Mouse (Mus musculus) gastrocnemius, postnatal 36 days (tissue): ENCODE results near the gene Rnf157. TPM values are rescaled to one million over a fixed set of nuclear protein-coding genes. Genes with fewer than 3 reads are reported as not detected.
"Not testable (repeated sequence)": the region's sequence is repeated elsewhere in the genome, so short reads cannot be mapped to it uniquely, and the experiment has no call there.

Experiments
- DNase-seq, 2 experiments: peaks; one replicate each; pipeline ENCODE4 v3.0.0; 2022
- intact Hi-C: fragments of 180-260 bp; cut with DNase I; formaldehyde crosslinking; loops from one replicate; pipeline ENCODE4 v1.15.1; 2025
- total RNA-seq, 2 experiments: library from RNA; stranded (reverse); gene quantifications; 2 replicates each; pipeline ENCODE4 v1.2.3; 2021

The Rnf157 gene
- total RNA-seq, 2 experiments from 2014 or later: 23.0 to 24.5 TPM

DNA sequence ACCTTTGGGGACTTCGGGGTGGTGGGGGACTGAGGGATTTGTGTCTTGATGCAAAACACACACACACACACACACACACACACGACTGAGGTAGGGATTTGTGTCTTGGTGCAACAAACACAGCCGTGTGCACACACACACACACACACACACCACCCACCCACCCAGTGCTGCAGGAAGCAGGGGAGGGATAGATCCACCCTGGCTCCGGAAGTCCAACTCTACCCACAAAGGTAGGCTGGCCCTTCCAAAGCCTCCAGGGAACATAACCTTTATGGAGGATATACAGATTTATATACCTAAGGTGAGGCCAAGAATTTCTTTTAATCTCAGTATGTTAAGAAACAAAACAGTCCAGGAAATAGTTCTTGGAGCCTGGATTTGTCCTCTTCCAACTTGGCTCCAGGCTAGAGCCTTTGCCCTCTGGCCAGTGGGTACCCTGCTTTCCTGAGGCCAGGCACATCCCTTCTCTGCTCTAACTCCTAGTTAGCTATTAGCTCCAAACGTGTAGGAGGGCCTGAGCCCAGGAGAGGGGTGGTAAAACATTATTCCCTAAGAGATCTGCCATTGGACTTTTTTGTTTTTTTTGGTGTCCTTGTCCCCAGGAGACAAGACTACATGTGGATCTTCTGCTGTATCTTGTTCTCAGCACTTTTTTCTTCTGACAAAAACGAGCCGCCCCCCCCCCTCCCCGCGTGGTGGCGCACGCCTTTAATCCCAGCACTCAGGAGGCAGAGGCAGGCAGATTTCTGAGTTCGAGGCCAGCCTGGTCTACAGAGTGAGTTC, 22.3 kb upstream of the Rnf157 start:
- no peak for DNase-seq
- intact Hi-C loops: loop anchor here (5.0 kb wide), 1 partner anchor 38 kb away; no protein-coding TSS in a partner anchor

DNA sequence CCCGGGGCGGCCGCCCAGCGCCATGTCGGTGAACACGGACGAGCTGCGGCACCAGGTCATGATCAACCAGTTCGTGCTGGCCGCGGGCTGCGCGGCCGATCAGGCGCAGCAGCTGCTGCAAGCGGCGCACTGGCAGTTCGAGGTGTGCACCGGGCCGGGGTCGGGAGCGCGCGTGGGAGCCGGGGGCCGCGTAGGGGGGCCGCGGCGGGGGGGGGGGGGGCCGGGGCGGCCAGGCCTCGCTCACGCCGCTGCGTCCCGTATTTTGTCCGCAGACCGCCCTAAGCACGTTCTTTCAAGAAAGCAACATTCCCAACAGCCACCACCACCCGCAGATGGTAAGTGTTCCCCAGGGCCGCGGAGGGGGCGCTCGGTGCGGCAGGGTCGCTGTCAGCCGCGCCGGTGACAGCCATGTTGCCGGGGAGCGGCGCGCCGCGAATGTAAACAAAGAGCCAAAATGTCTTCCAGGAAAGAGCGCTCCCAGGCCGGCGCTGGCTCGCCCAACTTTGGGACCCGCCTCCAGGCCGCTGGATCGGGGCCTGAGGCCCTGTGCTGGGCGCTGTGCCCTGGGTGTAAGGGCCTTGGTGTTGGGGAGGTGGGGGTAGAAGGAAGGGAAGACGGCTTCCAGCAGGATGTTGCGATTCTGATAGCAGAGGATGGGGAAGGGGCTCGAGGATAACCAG, 21.6 kb upstream of the Rnf157 start:
- peak; percentile 76 to 77 for DNase-seq
- intact Hi-C loops: loop anchor here (5.0 kb wide), 1 partner anchor 37 kb away; no protein-coding TSS in a partner anchor

DNA sequence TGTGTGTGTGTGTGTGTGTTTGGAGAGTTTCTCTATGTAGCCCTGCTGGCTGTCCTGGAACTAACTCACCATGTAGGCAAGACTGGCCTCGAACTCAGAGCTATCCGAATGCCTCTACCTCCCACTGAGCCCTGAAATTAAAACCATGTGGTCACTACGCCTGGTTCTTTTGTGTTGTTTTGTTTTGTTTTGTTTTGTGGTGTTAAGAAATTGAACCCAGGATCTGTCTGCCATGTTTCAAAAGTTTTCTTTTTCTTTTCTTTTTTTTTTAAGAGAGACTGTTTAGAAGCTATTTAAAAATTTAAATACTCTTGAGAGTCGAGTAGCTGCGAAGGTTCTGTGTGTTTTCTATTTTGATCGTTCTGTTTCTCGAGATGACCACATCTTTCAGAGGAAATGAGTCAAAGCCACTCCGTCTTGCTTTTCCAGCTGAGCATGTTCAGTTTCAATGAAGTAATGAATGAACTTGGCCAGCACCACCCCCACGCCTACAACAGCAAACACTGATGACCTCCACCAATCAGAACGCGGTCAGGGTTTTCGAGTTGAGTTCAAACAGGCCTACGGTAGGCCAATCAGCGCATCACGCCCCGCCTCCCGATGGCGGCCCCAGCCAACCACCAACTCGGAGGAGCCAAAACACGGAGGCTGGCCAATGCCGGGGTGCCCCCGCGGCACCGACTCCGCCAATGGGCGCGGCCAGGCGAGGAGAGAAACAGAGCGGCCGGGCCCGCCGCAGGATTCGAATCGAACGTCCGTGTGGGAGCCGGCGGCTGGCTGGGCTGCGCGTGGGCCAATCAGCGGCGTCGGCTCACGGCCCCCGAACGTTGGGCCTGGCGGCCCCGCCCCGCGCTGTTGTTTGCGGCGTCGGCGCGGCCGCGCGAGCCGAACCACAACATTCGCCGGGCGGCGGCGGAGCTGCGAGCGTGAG, 20.8 kb upstream of the Rnf157 start, which contains the start of gene Ubald2:
Gene Ubald2, plus strand, starts transcription at position 739 of the 931 bp plus-strand sequence.
- DNase-seq: peak; percentile 97 to 99
- intact Hi-C loops: loop anchor here (5.0 kb wide), 1 partner anchor 36 kb away; no protein-coding TSS in a partner anchor

DNA sequence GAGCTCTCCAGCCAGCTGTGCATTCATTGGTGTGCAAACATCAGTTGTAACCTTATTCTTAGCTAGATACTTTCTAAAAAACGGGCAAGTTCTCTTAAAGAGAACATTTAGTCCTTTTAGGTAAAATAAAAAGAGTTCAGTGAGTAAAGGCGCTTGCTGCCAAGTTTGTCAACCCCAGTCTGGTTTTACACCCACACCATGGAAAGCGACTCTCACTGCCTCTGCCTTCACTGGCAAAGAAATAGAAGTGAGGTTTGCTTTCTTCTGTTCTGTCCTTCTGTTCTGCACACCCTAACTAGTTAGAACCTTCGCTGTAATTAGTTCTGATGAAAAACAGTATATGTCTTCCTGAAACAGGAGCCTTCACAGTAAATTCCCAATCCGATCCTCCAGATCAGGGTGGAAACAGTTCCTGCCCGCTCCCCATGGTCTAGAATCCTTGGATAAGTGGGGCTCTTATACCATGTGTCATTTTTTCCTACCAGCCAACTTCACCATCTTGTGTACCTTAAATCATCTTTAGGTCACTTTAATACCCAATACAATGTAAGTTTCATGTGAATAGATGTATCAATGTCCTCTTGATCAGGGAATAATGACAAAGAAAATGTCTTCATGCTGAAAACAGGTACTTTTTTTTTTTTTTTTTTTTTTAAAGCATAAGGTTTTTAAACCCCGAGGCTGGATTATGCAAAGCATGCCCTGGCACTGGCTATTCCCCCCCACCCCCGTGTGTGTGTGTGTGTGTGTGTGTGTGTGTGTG, 19.9 kb upstream of the Rnf157 start:
- intact Hi-C loops: loop anchor here (5.0 kb wide), 1 partner anchor 35 kb away; no protein-coding TSS in a partner anchor
- DNase-seq: no peak

DNA sequence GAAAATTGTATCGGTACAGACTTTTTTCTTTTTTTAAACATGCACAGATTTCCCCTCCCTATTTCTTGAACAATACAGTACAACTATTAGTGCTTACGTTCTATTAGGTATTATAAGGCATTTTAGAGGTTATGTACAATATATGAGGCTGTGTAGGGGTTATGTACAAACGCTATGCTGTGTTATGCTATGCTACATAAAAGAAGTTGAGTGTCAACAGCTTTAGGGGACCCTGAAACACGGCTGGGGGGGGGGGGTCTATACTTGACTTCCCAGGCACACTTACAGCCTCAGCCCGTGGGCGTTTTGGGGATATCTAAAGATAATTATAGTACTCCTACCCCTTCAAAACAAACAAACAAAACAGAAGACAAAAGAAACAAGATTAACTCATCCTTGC, 19.3 kb upstream of the Rnf157 start:
- no peak for DNase-seq
- intact Hi-C loops: loop anchor here (5.0 kb wide), 1 partner anchor 35 kb away; no protein-coding TSS in a partner anchor

DNA sequence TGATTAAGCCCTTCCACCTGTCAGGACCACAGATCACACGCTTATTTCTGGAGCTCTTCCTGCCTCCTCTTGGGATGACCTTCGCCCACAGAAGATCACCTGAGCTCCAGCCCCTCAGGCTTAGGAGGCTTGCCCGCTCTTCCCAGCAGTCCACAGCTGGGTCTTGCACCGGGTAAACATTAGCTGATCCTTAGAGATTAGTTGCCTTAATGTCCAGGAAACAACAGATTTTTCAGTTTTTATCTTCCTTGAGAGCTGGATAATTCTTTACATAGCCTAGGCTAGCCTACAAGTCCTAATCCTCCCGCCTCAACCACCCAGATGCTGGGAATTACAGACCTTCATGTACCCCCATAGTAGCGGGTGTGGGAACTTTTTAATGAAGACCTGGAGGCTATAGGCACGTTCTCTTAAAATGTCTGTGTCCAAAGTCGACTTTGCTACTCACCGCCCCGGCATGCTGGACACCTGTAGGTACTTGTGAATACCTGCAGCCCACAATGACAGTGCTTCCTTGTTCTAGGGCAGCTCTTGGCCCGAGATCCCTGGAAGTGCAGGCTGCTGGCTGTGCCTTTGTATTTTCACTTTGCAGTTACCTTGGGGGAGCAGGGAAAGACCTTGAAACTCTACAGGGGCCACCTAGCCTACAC, 18.7 kb upstream of the Rnf157 start:
- DNase-seq: no peak
- intact Hi-C loops: loop anchor here (5.0 kb wide), 1 partner anchor 34 kb away; no protein-coding TSS in a partner anchor

DNA sequence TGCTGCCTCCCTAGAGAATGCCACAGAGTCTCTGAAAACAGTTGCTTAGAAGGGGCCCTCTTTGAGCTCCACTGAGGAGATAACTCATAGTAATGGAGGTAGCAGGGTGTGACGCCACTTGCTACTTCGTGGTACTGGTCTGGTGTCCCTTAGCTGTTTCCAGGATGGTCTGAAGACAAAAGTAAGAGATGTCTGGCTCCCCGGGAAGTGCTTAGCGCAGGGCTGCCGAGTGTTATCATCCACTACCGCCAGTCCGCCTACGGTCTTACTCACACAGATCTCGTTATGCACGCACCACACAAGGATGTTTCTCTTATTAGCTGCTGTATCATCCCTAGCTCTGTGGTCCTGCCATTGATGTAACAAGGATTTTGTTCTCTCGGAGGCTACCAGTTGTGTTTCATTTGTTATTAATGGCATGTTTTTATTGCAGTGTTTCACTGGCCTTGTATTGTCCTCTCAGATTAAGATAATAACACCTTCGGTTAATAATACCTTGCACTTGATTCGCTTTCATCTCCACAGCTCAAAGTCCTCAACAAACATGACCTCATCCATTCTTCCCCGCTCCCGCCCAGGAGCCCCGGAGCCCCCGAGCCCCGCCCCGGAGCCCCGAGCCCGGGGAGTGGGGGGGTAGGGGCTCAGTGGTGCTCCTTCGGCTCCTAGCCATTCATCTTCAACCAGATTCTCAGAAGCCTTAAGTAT, 18.0 kb upstream of the Rnf157 start:
- intact Hi-C loops: loop anchor here (5.0 kb wide), 1 partner anchor 34 kb away; no protein-coding TSS in a partner anchor
- DNase-seq: no peak

DNA sequence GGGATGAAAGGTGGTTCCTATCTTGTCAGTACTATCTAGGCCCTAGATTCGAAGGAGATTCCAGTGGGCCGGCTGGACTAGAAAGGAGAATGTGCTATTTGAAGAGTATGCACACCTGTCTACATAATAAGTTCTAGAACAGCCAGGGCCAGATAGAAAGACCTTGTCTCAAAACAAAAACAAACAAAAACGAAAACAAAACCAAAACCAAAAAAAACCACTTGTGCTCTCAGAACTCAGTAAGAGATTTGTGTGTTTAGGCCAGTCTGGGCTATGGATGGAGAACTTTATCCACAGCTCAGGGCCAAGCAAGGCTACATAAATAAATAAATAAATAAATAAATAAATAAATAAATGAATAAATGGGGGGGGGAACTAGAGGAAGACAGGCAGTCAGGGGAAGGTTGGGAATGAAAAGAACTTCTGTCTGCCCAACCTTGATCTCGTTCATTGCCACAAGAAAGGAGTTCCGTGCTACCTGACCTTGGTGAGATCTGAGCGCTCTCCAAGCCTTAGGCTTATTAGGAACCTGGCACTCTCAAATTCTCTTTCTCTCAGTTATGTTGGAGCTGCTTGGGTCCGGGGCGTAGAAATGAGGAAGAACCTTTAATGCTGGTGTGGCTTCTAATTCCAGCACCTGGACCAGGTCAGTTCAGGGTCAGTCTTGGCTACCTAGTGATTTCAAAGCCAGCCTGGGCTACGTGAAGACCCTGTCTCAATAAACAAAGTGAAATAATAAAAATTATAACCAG, 17.2 kb upstream of the Rnf157 start:
- no peak for DNase-seq

DNA sequence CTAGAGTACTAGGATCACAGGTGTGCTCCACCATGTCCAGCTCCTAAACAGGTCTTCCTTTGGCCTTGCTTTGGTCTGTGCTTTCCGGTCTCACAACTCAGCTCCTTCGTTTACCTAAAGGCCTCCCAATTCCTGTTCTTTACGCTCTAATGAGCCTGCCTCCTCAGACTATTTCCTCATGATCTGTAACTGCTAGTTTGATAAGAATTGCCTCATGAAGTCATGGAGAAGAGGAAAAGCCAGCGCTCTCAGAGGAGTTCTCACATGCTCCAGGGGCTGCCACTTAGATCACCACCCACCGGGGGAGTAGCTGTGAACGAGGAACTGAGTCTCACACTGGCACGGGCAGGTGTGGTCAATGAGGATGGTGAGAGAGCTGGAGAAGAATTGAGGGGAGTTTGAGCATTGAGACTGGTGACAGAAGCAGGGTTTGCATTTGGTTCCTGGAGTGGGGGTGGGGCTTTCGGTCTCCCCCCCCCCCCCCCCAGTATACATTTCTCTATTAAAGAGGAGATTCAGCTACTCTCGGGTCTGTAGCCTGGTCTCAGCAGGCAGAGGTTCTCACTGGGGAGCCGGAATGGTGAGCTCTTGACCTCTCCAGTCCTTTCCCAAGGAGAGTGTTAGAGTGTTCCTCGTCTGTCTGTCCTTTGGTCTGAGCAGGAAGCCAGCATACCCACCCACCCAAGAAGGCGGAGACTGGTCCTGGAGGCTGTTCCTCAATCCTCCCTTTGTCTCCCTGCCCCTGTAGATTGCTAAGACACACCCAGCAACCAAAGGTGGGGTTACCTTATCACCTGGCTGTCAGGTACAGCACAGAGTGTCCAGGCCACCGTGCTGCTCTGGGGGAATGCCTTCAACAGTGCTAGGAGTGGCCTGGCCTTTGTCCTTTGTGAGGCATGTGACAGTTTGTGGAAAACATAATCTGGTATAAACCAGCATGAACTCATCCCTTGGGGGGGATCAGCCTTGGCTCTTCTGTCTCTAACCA, 16.3 kb upstream of the Rnf157 start:
- intact Hi-C loops: no loop called here

More for the DNA sequence above, 17.2 kb upstream of the Rnf157 start:
- intact Hi-C loops: loop anchor here (5.0 kb wide), 1 partner anchor 33 kb away; no protein-coding TSS in a partner anchor

DNA sequence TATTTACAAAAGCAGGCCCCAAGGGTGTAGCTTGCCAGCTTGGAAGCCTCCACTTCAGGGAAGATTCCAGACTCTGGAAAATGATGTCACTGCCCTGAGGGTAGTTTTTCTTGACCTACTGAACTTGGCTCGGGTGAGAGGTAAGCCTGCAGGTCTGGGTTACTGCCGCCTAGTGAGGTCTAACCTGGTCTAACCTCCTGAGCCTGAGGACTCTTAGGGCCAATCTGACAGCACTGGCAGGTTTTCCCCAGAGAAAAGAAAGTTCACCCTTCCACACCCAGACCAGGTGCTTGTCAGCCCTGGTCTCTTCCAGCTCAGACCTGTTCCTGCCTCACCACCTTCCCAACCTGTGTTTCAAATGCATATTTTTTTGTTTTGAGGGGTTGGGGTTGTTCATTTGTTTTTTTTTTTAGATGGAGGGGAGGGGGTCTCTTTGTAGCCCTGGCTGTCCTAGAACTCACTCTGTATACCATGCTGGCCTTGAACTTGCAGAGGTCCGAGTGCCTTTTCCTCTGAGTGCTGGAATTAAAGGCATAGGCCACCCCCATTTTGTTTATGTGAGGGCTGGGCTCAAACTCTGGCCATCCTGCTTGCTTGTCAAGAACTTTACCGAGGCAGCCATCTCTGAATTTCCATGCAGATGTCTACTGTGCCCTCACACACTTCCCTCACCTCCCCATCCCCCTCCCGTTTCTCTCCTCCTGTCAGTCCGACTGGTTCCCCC, 14.2 kb upstream of the Rnf157 start:
- DNase-seq: no peak
- intact Hi-C loops: no loop called here

More for the DNA sequence above, 16.3 kb upstream of the Rnf157 start:
- no peak for DNase-seq

DNA sequence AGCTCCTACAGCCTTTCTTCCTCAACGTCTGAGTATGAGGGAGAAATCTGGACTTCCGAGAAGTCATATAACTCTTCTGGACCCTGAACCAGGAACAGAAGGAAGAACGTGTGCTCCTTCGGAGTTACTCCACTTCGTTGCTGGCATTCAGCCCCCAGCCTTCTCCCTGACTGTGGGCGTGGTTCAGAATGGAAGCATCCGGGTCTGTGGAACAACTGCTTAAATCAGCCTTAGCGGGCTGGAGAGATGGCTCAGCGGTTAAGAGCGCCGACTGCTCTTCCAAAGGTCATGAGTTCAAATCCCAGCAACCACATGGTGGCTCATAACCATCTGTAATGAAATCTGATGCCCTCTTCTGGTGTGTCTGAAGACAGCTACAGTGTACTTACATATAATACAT, 13.5 kb upstream of the Rnf157 start:
- DNase-seq, intact Hi-C loops: not testable (repeated sequence)

DNA sequence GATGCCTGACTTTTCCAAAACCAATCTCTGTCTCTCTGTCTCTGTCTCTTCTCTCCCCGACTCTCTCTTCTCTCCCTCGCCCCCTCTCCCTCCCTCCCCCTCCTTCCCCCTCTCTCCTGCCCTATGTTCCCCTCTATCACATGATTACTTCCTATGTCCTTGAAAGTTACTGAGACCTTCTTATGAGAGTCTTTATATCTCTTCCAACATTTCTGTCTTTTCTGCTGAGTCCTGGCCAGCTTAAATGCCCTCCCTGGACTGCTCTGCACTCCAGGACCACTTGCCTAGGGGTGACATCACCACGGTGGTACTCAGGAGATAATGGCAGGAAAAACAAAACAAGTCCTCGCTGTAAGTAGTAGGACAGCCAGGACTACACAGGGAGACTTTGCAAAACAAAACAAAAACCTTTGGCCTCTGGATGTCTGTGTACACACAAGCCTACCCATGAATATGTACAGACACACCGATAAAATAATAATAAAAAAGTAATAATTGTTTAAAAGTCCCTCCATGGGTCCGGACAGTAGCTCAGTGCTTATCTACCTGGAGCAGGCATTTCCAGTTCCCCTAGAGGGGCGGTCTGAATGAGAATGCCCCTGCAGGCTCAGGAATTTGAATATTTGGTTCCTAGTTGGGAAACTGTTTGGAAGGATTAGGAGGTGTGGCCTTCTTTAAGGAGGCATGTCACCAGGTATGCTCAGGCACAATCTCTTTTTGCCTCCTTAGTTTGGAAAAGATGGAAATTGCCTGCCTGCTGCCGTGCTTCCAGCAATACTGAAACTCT, 12.0 kb upstream of the Rnf157 start:
- intact Hi-C loops: no loop called here

DNA sequence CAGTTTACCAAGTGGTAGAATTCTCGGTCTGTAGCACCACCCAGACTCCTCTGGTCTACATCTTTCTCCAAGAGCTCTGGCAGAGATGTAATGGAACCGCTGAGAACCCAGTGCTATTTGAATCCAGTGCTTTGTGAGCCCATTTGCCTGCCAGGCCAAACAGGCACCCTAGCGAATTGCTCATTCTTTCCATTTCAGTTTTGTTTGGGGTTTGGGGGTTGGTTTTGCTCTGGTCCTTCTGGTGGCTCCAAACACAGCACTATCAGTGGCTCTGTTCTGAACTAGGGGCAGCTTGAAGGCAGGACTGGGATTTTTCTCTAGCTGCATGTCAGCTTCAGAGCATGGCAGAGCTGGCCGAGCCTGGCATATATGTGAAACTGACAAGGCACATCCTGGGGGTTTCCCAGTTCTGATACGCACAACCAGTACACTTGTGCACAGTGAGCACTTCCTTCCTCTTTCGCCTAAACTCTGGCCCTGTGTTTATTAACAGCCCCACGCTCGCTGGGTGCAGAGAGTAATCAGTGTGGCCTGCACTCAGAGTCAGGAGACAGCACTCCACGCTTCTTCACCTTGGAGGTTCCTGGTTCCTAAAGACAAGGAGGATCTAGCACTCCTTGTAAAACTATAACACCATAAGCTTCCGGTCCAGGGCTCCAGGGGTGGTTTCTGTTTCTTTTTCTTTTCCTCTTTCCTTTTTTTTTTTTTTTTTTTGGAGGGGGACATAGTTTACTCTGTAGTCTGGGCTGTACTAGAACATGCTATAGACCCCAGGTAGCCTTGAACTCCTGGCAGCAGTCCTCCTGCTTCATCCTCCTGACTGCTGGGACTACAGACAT, 11.2 kb upstream of the Rnf157 start:
- DNase-seq: no peak
- intact Hi-C loops: no loop called here

More for the DNA sequence above, 12.0 kb upstream of the Rnf157 start:
- no peak for DNase-seq

DNA sequence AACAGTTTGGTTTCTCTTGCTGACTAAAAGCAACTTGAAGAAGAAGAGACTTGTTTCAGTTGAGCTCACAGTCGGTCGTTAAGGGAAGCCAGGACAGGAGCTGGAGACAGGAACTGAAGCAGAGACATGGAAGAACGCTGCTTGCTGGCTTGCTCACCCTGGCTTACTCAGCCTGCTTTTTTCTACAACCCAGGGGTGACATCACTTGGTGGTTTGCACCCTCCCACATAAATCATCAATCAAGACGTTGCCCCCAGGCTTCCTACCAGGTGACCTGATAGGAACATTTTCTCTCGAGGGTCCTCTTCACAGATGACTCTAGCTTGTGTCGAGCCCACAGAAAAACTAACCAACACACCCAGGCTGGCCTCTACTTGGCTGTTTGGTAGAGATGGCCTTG, 10.4 kb upstream of the Rnf157 start:
- DNase-seq: no peak
- intact Hi-C loops: no loop called here
